Mouse (Mus musculus): ENCODE measurements around the gene Cct8l1. TPM values are rescaled to one million over a fixed set of nuclear protein-coding genes. Genes with fewer than 3 reads are reported as not detected.

Gene Cct8l1
- total and polyA plus RNA-seq, 3 experiments = not detected

DNA sequence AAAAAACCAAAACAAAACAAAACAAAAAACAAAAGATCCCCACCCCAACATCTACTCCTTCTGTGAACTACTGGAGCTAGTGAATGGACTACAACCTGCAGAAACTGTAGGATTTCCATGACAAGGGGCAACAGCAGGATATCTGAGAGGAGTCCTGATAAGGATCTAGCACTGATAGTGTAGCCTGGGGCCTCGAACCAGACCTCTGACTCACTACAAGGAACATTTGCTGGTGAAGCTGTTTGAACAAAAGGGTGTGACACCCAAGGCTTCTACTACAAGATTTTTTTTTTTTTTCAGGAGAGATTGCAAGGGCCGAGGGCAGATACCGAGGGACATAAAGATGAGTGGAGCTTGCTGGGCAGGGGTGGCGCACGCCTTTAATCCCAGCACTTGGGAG is 17.4 kb downstream of the Cct8l1 start (continued):
- TF ChIP-seq KAT2A (IDR thresholded peaks at IDR 0.05; ENCODE audit: insufficient replicate concordance, low read length) = no peak
- no peak for TF ChIP-seq TCF12 (IDR thresholded peaks at IDR 0.05; ENCODE audit: low read depth, low read length)

- TF ChIP-seq E2F4 (IDR thresholded peaks at IDR 0.05; ENCODE audit: insufficient replicate concordance, low read depth, low read length) = no peak
- no peak for TF ChIP-seq ZKSCAN1 (IDR thresholded peaks at IDR 0.05; ENCODE audit: borderline replicate concordance, low read depth, low read length)
- TF ChIP-seq RCOR1 (conservative IDR thresholded peaks at IDR 0.05; ENCODE audit: low read depth, low read length) = no peak
- no peak for TF ChIP-seq SMC3 (IDR thresholded peaks at IDR 0.05; ENCODE audit: low read depth, low read length)
- no peak for TF ChIP-seq CHD1 (IDR thresholded peaks at IDR 0.05; ENCODE audit: low read depth, low read length)
- TF ChIP-seq MAZ (IDR thresholded peaks at IDR 0.05; ENCODE audit: low read depth, low read length) = no peak
- no peak for TF ChIP-seq HCFC1 (IDR thresholded peaks at IDR 0.05; ENCODE audit: low read depth, low read length)
- no peak for TF ChIP-seq RAD21 (IDR thresholded peaks at IDR 0.05; ENCODE audit: low read depth, low read length)
- no peak for TF ChIP-seq BHLHE40 (IDR thresholded peaks at IDR 0.05; ENCODE audit: low read depth, low read length)
- TF ChIP-seq EP300 (IDR thresholded peaks at IDR 0.05; ENCODE audit: low read length) = no peak
- TF ChIP-seq ZC3H11A (IDR thresholded peaks at IDR 0.05; ENCODE audit: low read depth, low read length) = no peak
- no peak for TF ChIP-seq UBTF (IDR thresholded peaks at IDR 0.05; ENCODE audit: low read depth, low read length)
- TF ChIP-seq ELF1 (IDR thresholded peaks at IDR 0.05; ENCODE audit: low read depth, low read length) = no peak
- H3K79me2 ChIP-seq (replicated peaks; ENCODE audit: control insufficient read depth, extremely low read depth, insufficient read depth, poor library complexity, severe bottlenecking) = no peaks in the 10 kb centered on the region
- H3K27ac ChIP-seq (ENCODE audit: insufficient read depth, low read depth) = no peak overlapping the region
- dilution Hi-C loops (cut with MboI; ENCODE audit: extremely low pct_ligation_motif_present, extremely low pct_unique_long_range_greater_than_20kb, low sequenced_read_pairs) = no loop called here
- H3K9me3 ChIP-seq (replicated peaks; ENCODE audit: low read length) = peaks cover 22% of the 10 kb centered on the region
- no peak for DNase-seq (ENCODE audit: extremely low read depth)
- no peak overlapping the region for H3K9ac ChIP-seq (ENCODE audit: insufficient read depth, low read depth)
- no peaks in the 10 kb centered on the region for H3K27me3 ChIP-seq (replicated peaks)
- H3K4me3 ChIP-seq (replicated peaks in 1 of 3; ENCODE audit: low read depth in 2 of 3, low read length in 2 of 3, poor library complexity in 1 of 3) = no peak overlapping the region
- in situ Hi-C loops (cut with MboI; ENCODE audit: low pct_ligation_motif_present, low pct_unique_long_range_greater_than_20kb, low sequenced_read_pairs) = no loop called here
- no peaks in the 10 kb centered on the region for H3K4me1 ChIP-seq (ENCODE audit: control insufficient read depth in 1 of 2, insufficient read depth in 2 of 2)
- no peaks in the 10 kb centered on the region for H3K36me3 ChIP-seq (replicated peaks in 1 of 2; ENCODE audit: control insufficient read depth in 1 of 2, insufficient read depth in 1 of 2, low read length in 1 of 2)
- H3K4me2 ChIP-seq (ENCODE audit: insufficient read depth, low read depth, poor library complexity, severe bottlenecking) = no peak overlapping the region
These were observed 19.7 kb downstream of the Cct8l1 start for GRCm38 (mm10) chr5:25535566-25535965.

GRCm38 (mm10) chr5:25536451-25536850 is 20.6 kb downstream of the Cct8l1 start:
- in situ Hi-C loops (cut with MboI; ENCODE audit: low pct_ligation_motif_present, low pct_unique_long_range_greater_than_20kb, low sequenced_read_pairs) (no loop called here), dilution Hi-C loops (cut with MboI; ENCODE audit: extremely low pct_ligation_motif_present, extremely low pct_unique_long_range_greater_than_20kb, low sequenced_read_pairs) (no loop called here)
- no peak for DNase-seq (ENCODE audit: extremely low read depth)
- Histone ChIP-seq H3K9ac (ENCODE audit: insufficient read depth, low read depth) (no peak overlapping the region), H3K79me2 (replicated peaks; ENCODE audit: control insufficient read depth, extremely low read depth, insufficient read depth, poor library complexity, severe bottlenecking) (no peaks in the 10 kb centered on the region), H3K27me3 (replicated peaks) (no peaks in the 10 kb centered on the region), H3K36me3 (replicated peaks in 1 of 2; ENCODE audit: control insufficient read depth in 1 of 2, insufficient read depth in 1 of 2, low read length in 1 of 2) (no peaks in the 10 kb centered on the region), H3K27ac (ENCODE audit: insufficient read depth, low read depth) (no peak overlapping the region), H3K4me2 (ENCODE audit: insufficient read depth, low read depth, poor library complexity, severe bottlenecking) (no peak overlapping the region), H3K4me1 (ENCODE audit: control insufficient read depth in 1 of 2, insufficient read depth in 2 of 2) (no peaks in the 10 kb centered on the region), H3K9me3 (replicated peaks; ENCODE audit: low read length) (peaks cover 22% of the 10 kb centered on the region), H3K4me3 (replicated peaks in 1 of 3; ENCODE audit: low read depth in 2 of 3, low read length in 2 of 3, poor library complexity in 1 of 3) (no peak overlapping the region)
- TF ChIP-seq MXI1 (IDR thresholded peaks at IDR 0.05; ENCODE audit: low read depth, low read length) = no peak
- no peak for TF ChIP-seq BHLHE40 (IDR thresholded peaks at IDR 0.05; ENCODE audit: low read depth, low read length)
- TF ChIP-seq POLR2A (IDR thresholded peaks at IDR 0.05; ENCODE audit: low read depth, low read length) = no peak
- no peak for TF ChIP-seq MAZ (IDR thresholded peaks at IDR 0.05; ENCODE audit: low read depth, low read length)
- TF ChIP-seq MAX (IDR thresholded peaks at IDR 0.05; ENCODE audit: low read length) = no peak
- no peak for TF ChIP-seq PAX5 (IDR thresholded peaks at IDR 0.05; ENCODE audit: low read length)
- TF ChIP-seq NRF1 (IDR thresholded peaks at IDR 0.05; ENCODE audit: low read depth, low read length) = no peak
- TF ChIP-seq RCOR1 (conservative IDR thresholded peaks at IDR 0.05; ENCODE audit: low read depth, low read length) = no peak
- no peak for TF ChIP-seq NELFE (IDR thresholded peaks at IDR 0.05; ENCODE audit: low read depth, low read length)
- no peak for TF ChIP-seq USF1 (IDR thresholded peaks at IDR 0.05; ENCODE audit: low read depth, low read length)
- TF ChIP-seq IRF4 (IDR thresholded peaks at IDR 0.05; ENCODE audit: low read depth, low read length) = no peak

Data from CH12.LX (cell line).